Mouse (Mus musculus) T-helper 1 cell (primary cell): ENCODE measurements around the gene Spty2d1.
"Not testable (repeated sequence)": the region's sequence is repeated elsewhere in the genome, so short reads cannot be mapped to it uniquely, and the experiment has no call there.

ENCODE experiments used
- in situ Hi-C: fragments of 300-600 bp; cut with MboI, MseI; formaldehyde crosslinking; loops from one replicate; pipeline ENCODE4 v1.15.1; 2025; ENCODE audit warnings: high pct_unique_total_duplicates

Spty2d1 gene

GRCm38 (mm10) chr7:47008168-47008993, at the start of gene Spty2d1:
Spty2d1 (minus strand) TSS chr7:47008411.
- in situ Hi-C loops, result loop anchor here (5.0 kb wide), 2 partner anchors 46 to 86 kb away; no protein-coding TSS in a partner anchor

DNA sequence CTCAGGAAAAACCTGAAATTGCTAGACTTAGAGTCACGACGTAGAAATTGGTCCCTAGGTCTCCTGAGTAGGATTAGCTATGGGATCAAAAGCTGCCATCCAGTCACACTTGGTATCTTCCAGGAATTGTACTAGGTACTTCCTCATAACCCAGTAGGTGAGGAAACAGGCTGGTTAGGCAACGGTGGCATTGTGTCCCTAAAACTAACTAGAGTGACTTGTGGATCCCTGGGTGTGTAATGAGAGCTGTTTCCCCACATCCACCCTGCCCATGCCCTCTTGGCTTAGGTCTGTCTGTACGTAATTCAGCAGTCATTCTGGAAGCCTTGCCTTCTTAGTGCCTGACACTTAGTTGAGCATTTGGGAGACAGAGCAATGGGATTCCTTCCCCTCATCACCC, 48.1 kb upstream of the Spty2d1 start:
- in situ Hi-C loops, result no loop called here

DNA sequence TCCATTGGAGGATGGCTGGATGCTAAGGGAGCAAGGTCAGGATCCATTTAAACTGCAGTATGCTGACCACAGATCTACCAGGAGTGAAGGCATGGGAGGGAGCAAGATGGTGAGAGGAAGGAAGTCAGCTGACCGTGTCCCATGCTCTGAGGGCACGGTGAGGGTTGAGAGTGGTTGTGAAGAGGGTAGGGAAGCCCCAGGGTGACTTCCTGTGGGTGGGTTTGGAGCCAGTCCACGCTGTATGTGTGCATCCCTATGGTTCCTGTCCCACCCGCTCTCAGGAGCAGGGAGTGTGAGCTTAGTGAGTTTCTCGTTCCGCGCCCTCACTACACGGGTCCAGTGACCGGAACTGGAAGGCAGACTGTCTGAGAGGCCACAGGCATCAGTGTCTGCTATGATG, 47.5 kb upstream of the Spty2d1 start:
- in situ Hi-C loops, result no loop called here

DNA sequence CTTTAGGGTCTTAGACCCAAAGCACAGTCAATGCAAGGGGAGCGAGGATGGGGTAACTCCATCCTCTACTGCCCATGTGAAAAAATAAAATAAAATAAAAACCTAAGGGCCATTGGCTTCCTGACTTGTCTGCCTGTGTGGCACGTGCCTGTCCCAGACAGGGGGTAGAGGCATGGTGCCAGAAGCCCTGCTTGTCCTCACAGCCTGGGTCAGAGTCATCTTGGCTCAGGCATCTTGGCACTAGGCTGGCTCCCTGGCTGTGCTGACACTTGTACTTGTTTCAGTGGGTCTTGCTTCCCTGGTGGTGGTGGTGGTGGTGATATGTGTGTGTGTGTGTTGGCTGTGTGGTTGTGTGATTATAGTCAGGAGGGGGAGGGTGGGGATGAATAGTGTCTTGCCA, 46.5 kb upstream of the Spty2d1 start:
- in situ Hi-C loops, result no loop called here

DNA sequence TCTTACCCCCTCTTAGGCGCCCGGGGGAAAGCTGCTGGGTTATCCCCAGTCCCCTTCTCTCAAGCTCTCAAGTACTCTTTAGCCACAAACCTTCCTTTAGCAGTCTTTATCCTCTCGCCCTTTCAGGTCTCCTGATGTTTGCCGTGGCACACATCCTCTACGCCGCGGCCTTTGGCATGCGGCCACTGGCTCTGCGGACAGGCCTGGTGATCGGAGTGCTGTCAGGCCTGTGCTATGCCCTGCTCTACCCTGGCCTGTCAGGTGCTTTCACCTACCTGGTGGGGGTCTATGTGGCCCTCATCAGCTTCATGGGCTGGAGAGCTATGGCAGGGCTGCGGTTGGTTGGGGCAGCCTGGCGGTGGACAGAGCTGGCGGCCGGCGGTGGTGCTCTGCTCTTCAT, 45.1 kb upstream of the Spty2d1 start:
- in situ Hi-C loops, result no loop called here

DNA sequence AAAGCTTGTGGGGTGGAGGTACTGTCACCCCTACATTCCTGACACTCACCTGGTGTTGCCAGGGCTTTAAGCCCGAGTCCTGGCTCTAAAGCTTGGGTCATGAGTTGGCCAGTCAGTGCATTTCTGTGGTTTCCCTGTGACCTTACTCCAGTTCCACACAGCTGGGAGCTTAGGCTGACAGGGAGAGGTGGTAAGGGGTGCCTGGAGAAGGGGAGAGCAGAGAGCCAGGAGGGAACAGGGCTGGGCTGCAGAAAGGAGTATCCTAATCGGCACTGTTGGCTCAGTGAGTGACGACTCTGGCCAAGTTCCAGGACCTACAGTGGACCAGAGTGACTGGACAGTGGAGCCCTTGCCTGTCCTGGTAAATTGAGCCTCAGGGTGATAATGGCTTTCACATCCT, 44.1 kb upstream of the Spty2d1 start:
- in situ Hi-C loops, result no loop called here

GRCm38 (mm10) chr7:47051404-47052151, 43.4 kb upstream of the Spty2d1 start:
- in situ Hi-C loops, result no loop called here

- in situ Hi-C loops, result no loop called here
These were observed 42.6 kb upstream of the Spty2d1 start for GRCm38 (mm10) chr7:47050766-47051165.

DNA sequence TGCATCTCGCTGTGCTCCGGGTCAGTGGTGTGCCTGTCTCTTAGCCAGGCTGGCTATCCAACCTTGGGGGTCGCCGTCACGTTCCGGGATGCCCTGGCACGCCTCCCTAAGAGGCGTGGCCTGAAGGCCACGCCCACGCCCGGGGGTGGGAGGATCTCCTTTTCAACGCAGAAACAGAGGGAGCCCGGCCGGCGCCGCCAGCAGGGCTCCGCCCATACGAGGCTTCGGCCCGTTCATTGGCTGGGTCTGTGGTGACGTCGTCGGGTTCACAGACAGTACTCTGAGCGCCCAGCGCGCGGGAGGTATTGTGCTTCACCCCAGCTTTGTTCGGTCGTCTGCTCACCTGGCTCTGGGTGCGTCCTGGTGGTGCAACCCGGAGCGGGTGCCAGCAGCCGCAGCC, 42.2 kb upstream of the Spty2d1 start, which contains the start of gene Tmem86a:
TSS of gene Tmem86a (plus strand) at position 236 of the 400 bp plus-strand sequence.
- in situ Hi-C loops, result no loop called here

DNA sequence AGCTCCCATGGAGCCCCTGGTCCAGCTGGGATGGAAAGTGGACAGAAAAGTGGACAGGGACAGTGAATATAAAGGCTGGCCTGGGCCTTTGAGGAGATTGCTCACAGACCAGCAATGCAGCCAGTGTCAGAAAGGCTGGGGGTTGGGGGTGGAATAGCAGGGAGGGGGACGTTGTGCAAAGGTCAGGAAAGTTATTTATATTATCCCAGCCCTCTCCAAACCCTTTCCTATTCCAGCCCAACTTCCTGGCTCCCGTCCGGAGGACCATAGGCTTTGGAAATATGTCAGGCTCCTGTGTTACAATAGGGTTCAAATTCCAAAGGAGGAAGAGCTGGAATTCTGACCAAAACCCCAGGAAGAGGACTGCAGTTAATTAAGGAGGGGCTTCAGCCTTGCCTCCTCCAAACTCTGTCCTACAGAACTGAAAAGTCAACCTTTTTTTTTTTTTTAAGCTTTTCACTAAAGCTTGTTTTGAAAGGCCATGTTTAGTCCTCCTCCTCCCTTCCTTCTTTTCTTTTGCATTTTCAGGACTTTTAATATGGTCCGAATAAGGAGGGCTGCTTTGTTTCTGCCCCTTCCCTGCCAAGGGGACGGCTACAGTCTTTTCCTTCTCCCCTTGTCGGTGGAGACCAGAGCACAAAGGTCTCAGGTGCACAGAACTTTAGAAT, 34.7 kb upstream of the Spty2d1 start:
- in situ Hi-C loops, result no loop called here

DNA sequence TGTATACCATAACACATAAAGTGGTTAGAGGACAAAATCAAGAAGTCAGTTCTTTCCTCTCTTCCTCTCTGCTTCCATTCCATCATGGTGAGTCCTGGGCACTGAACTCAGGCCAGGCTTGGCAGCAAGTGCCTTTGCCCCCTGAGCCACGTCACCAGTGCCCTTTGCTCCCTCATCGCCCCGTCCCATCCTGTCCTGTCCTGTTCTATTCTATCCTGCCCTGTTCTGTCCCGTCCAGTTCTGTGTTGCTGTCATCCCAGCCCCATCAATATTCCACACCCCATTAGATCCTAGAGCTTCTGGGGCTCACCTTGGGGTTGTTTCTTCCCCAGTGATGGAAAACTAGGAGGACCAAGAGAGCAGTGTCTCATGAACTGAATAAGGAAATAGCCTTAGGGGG, 33.9 kb upstream of the Spty2d1 start:
- in situ Hi-C loops, result no loop called here

DNA sequence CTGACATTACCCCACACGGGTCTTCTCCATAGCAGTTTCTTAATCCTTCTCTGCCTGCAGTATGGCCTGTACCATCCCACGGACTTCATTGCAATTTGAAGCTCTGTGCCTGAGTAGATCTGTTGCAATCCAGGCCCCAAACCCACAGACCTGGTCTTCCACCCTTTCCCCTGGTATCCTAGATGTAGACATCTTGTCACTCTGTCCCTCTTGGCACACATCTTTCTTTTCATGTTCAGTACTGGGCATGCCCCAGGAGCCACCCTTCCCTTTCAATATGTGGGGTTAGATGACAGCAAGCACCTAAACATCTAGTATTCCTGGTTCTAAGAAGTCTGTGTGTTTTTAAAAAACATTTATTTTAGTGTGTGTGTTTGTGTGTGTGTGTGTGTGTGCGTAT, 33.5 kb upstream of the Spty2d1 start:
- in situ Hi-C loops, result no loop called here

DNA sequence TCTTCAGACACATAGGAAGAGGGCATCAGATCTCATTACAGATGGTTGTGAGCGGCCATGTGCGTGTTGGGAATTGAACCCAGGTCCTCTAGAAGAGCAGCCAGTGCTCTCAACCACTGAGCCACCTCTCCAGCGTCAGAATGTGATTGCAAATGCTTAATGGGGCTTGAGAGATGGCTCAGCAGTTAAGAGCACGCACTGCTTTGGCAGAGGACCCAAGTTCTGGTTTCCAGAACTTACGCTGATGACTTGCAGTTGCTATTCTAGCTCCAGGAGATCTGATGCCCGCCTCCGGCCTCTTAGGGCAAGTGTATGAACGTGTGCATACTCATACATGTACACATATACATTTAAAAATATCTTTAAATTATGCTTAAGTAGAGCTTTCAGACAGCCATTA, 27.2 kb upstream of the Spty2d1 start:
- in situ Hi-C loops, result no loop called here

DNA sequence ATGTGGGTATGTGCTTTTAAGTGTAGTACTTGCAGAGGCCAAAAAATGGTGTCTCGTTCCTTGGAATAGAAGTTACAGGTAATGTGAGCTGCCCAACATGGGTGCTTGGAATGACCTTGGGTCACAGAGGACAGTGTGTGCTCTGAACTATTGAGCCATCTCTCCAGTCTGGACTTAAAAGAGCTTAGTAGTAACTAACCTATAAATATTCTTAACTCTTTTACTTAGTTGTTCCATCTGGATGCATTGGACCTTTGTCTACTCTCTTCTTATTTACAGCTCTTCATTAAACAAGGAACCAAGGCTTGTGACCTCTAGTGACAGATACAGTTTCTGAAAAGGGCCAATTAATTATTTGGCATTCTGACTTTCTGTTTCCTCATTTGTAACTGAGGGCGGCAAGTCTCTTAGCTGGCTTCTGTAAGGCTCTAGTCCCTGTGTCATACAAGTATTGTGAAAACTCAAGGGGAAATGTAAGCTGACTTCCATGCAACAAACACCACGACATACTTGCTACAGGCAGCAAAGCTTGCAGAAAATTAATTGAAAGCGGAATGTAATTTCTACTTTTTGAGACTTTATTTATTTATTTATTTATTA, 26.7 kb upstream of the Spty2d1 start:
- in situ Hi-C loops, result no loop called here

DNA sequence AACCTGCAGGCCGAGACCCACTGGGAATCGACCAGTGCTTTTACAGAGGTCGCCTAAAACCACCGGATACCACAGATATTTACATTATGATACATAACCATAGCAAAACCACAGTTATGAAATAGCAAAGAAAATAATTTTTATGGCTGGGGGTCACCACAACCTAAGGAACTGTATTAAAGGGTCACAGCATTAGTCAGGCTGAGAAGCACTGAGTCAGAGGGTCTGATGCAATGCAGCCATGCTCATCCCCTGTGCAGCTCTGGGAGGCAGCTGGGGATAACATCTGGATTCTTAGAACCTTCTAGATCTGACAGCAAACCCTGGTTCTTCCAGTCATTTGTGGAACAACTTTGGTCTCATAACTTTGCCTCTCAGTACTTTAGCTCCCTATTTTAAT, 23.2 kb upstream of the Spty2d1 start:
- in situ Hi-C loops, result no loop called here

- in situ Hi-C loops, result no loop called here
These were observed 22.4 kb upstream of the Spty2d1 start for GRCm38 (mm10) chr7:47030517-47031193.

- in situ Hi-C loops, result no loop called here
These were observed 19.3 kb upstream of the Spty2d1 start for GRCm38 (mm10) chr7:47027520-47027919.

- in situ Hi-C loops, result not testable (repeated sequence)
These were observed 18.7 kb upstream of the Spty2d1 start for GRCm38 (mm10) chr7:47026899-47027298.

- in situ Hi-C loops, result no loop called here
These were observed 17.2 kb upstream of the Spty2d1 start for GRCm38 (mm10) chr7:47025429-47025828.

DNA sequence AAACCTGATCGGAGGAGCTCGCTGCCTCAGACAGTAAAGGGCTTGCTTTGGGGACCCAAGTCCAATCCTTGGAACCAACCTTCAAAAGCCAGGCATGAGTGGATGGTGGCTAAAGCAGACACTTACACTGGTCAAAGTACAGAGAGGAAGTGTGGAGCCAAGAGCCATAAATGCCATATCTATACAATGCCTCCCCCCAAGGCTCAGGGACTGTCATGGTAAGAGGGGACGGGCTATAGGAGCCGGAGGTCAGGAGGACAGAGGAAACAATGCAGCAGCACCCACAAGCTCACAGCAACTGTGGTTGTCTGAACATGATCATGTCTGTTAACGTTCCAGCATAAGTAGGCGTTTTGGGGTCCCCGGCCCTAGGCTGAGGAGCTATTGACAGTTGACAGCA, 16.2 kb upstream of the Spty2d1 start:
- in situ Hi-C loops, result loop anchor here (5.0 kb wide), 2 partner anchors 78 to 118 kb away; no protein-coding TSS in a partner anchor

GRCm38 (mm10) chr7:47023530-47023929, 15.3 kb upstream of the Spty2d1 start:
- in situ Hi-C loops, result loop anchor here (5.0 kb wide), 2 partner anchors 79 to 119 kb away; no protein-coding TSS in a partner anchor
